Mouse (Mus musculus) neural tube, embryonic 14.5 days (tissue): ENCODE results near the gene Crygb. TPM values are rescaled to one million over a fixed set of nuclear protein-coding genes. Genes with fewer than 3 reads are reported as not detected.

Experiments
- ATAC-seq: fragments of 200-750 bp; cut with Nextera tagmentation; 2 replicates; pipeline ENCODE4 v1.8.0; 2017; ENCODE audit warnings: low read depth, mild to moderate bottlenecking, moderate TSS enrichment, moderate library complexity
- H3K27ac ChIP-seq: fragments of 300-500 bp; sonication (generic); 2 replicates; pipeline ENCODE4 v1.5.1; 2014; ENCODE audit warnings: low read depth, mild to moderate bottlenecking, control low read depth, low read length, moderate library complexity, mixed read lengths
- H3K27me3 ChIP-seq: fragments of 300-500 bp; sonication (generic); 2 replicates; pipeline ENCODE4 v1.6.1; 2014; ENCODE audit warnings: low read length; ENCODE audit not compliant: control insufficient read depth, insufficient read depth
- H3K36me3 ChIP-seq: fragments of 300-500 bp; sonication (generic); 2 replicates; pipeline ENCODE4 v1.6.1; 2014; ENCODE audit warnings: low read length, mixed read lengths; ENCODE audit not compliant: control insufficient read depth, insufficient read depth
- H3K4me1 ChIP-seq: fragments of 300-500 bp; sonication (generic); 2 replicates; pipeline ENCODE4 v1.6.1; 2014; ENCODE audit warnings: low read length; ENCODE audit not compliant: control insufficient read depth, insufficient read depth
- H3K4me2 ChIP-seq: fragments of 300-500 bp; sonication (generic); 2 replicates; pipeline ENCODE4 v1.6.1; 2014; ENCODE audit warnings: mild to moderate bottlenecking, low read depth, low read length, control low read depth
- H3K4me3 ChIP-seq: fragments of 300-500 bp; sonication (generic); 2 replicates; pipeline ENCODE4 v1.5.1; 2014; ENCODE audit warnings: low read depth, low read length, control low read depth, mixed read lengths
- H3K9ac ChIP-seq: fragments of 300-500 bp; sonication (generic); replicated peaks from 2 replicates; pipeline ENCODE4 v1.6.1; 2014; ENCODE audit warnings: low read depth, mild to moderate bottlenecking, control low read depth, low read length, mixed read lengths
- H3K9me3 ChIP-seq: fragments of 300-500 bp; sonication (generic); 2 replicates; pipeline ENCODE4 v1.6.1; 2016; ENCODE audit warnings: low read length; ENCODE audit not compliant: control insufficient read depth
- WGBS: fragments of 180-500 bp; shearing (Covaris S2); extraction: QIAGEN DNeasy Blood & Tissue Kit; methylation state at CpG from one replicate; pipeline ENCODE4 v1.1.7; 2014; 5-methylcytosine and 5-hydroxymethylcytosine counted together
- polyA plus RNA-seq: library from polyadenylated mRNA; unstranded; fragments of >200 nt; fragmentation: Nextera tagmentation; extraction: Ambion mirVana; gene quantifications from 2 replicates; pipeline ENCODE4 v1.2.1, GENCODE M21; 2014

Crygb gene
- polyA plus RNA-seq, result 0.68 and 1.1 TPM in 2 replicates

DNA sequence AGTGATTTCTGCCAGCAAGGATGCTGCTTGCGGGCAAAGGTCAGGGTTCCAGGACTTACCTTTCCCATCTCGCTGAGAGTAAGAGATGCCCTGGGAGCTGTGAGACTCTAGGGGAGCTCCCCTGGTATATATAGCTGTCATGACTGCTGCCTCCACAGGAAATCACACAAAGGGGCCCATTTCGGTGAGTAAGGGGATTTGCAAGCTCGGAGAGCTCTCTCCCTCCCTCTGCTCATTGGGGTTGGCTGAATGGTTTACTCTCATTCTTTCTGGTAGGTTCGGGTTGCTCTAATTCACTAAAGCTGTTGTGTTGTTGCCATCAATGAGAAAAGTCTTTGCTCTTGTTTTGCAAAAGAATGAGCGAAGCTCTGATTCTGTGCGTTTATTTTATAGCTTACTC lies at the start of gene Crygb:
TSS of gene Crygb (minus strand) at position 101 of the 400 bp plus-strand sequence.
- Histone ChIP-seq H3K4me1 (no peaks in the 10 kb centered on the region), H3K36me3 (no peaks in the 10 kb centered on the region), H3K27ac (no peak within 1 kb of the TSS), H3K9ac (no peak within 1 kb of the TSS), H3K4me2 (no peak within 1 kb of the TSS), H3K4me3 (no peak within 1 kb of the TSS), H3K9me3 (no peaks in the 10 kb centered on the region), H3K27me3 (no peaks in the 10 kb centered on the region)
- ATAC-seq, result no peak
- 27% methylated on average over 7 of the region's 7 CpGs for WGBS

DNA sequence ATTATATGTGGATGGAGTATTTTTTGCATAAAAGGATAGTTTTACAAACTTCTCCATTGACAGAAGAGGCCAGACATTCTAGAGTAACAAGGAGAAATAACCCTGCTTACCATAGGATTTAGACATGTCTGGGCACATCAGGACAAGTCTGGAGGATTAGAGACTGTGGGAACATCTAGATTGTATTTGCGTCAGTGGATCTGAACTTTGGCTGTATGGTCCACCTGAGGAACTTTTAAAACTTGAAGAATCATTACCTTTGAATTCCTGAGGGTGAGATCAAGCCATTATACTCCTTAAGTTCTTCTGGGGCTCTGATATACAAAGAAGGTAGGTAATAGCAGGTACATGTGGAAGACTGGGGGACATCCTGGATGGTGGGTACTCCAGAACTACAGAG lies 49.6 kb upstream of the Crygb start:
- H3K4me2 ChIP-seq, result no peak overlapping the region
- no peak for ATAC-seq
- H3K4me1 ChIP-seq, result no peaks in the 10 kb centered on the region
- no peaks in the 10 kb centered on the region for H3K27me3 ChIP-seq
- no peaks in the 10 kb centered on the region for H3K9me3 ChIP-seq
- WGBS, result 89% methylated on average over 1 of the region's 1 CpGs
- no peak overlapping the region for H3K27ac ChIP-seq
- no peak overlapping the region for H3K4me3 ChIP-seq
- no peaks in the 10 kb centered on the region for H3K36me3 ChIP-seq
- no peak overlapping the region for H3K9ac ChIP-seq

DNA sequence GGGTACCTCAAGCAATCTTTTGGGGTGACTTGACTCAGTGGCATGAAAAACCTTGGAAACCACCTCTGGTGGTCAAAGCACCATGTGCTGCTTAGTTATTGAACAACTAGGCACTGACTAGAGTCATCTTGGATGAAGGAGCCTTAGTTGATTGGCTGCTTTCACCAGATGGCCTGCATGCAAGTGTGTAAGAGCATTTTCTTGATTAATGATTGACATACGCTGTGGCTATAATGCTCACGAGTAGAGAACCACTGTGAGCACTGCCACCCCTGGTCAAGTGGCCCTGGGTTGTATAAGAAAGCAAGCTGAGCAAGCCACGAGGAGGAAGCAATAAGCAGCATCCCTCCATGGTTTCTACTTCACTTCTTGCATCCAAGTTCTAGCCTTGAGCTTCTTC lies 48.1 kb upstream of the Crygb start:
- no peak for ATAC-seq
- no peaks in the 10 kb centered on the region for H3K27me3 ChIP-seq
- WGBS, result 84% methylated on average over 3 of the region's 3 CpGs
- H3K4me3 ChIP-seq, result no peak overlapping the region
- H3K4me1 ChIP-seq, result no peaks in the 10 kb centered on the region
- no peak overlapping the region for H3K4me2 ChIP-seq
- no peak overlapping the region for H3K27ac ChIP-seq
- no peak overlapping the region for H3K9ac ChIP-seq
- no peaks in the 10 kb centered on the region for H3K9me3 ChIP-seq
- no peaks in the 10 kb centered on the region for H3K36me3 ChIP-seq

DNA sequence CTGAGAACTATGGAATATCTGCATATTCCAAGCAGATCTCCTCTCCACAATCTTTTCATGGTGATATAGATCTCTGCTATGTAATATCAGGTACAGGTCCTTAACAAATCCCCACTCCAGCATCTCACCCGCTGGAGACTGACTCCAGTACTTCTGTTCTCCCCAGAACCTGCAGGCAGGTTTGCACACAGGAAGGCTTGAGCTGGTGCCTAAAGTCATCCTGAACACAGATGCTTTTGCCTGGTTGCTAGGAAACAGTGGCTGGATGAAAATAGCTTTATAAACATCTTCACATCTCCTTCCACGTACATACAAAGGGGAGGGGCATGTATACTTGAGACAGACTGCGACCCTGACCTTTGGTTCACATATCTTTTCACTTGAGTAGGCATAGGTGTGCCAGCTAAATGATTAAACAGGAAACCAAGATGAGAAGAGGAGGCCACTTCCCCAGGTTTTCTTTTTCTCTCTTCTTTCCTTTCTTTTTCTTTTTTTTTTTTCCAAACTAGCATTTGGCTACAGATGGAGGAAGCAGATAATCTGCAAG lies 47.6 kb upstream of the Crygb start:
- no peak for ATAC-seq
- H3K4me2 ChIP-seq, result no peak overlapping the region

DNA sequence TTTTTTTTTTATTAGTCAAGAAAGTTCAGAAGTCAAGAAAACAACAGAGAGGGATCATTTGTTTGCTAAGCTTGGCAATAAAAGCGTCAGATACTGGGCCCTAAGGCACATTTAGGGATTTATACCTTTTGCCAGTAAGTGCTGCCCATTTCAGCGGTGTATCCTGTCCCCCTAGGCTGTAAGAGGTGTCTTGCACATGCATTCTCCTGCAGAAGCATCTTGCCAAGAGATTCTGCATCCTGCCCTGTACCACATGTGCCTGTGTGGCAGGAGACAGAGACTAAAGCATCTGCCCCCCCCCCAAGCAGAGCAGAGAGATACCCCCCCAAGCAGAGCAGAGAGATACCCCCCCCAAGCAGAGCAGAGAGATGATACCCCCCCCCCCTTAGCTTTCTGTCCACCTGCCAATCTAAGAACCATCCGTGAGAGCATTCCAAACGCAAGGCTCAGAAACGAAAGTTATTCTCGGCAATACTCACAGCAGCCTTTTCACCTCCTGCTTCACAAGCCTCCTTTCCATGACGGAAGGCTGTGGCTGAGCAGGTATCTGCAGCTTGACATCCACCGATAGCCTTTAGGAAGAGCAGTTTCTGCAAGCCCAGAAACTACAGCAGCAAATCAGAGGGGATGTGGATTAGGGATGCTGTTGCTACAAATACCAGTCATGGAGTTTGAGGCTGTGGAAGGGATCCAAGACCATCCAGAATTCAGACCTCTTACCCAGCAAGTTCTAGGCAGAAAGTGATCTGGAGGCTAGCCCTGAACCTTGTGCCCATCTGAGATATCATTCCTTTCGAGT lies 40.7 kb upstream of the Crygb start, which contains the start of gene D630023F18Rik:
TSS of gene D630023F18Rik (minus strand) at position 641 of the 799 bp plus-strand sequence.
- peak within 1 kb of the TSS; percentile 31; the same call in 1 of the 2 replicates for H3K4me2 ChIP-seq
- no peak for ATAC-seq
- 0 out of 2 replicates have a peak within 1 kb of the TSS, but pooled peaks have one; percentile 28 for H3K9ac ChIP-seq
- H3K4me1 ChIP-seq, result no peaks in the 10 kb centered on the region
- 26% methylated on average over 9 of the region's 9 CpGs for WGBS
- no peaks in the 10 kb centered on the region for H3K9me3 ChIP-seq
- H3K27ac ChIP-seq, result no peak within 1 kb of the TSS
- no peaks in the 10 kb centered on the region for H3K36me3 ChIP-seq
- no peaks in the 10 kb centered on the region for H3K27me3 ChIP-seq
- H3K4me3 ChIP-seq, result peak within 1 kb of the TSS; percentile 19; the same call in 1 of the 2 replicates

More for the DNA sequence above, 47.6 kb upstream of the Crygb start:
- Histone ChIP-seq H3K4me3 (no peak overlapping the region), H3K9me3 (no peaks in the 10 kb centered on the region), H3K4me1 (no peaks in the 10 kb centered on the region), H3K36me3 (no peaks in the 10 kb centered on the region), H3K27ac (no peak overlapping the region), H3K9ac (no peak overlapping the region), H3K27me3 (no peaks in the 10 kb centered on the region)
- WGBS, result 78% methylated on average over 3 of the region's 3 CpGs

DNA sequence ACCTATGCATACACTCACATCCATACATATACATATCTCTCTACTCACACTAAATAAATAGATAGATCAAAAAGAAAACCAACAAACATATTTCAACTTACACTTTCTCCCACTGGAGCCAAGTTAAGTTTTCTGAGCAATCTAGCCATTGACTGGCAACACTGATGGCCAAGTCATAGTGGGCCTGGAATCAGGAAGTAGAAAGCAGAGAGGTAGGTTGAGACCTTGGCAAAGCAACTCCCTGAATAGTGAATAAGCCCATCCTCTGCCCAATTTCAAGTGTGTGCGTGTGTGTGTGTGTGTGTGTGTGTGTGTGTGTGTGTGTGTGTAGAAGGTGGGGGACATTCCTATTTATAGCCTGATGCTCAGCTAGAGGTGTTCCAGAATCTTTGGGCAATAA lies 37.4 kb upstream of the Crygb start, which contains the start of gene Gm28845:
TSS of gene Gm28845 (minus strand) at position 121 of the 400 bp plus-strand sequence.
- no peak within 1 kb of the TSS for H3K27ac ChIP-seq
- H3K4me3 ChIP-seq, result no peak within 1 kb of the TSS
- H3K9me3 ChIP-seq, result no peaks in the 10 kb centered on the region
- H3K4me2 ChIP-seq, result no peak within 1 kb of the TSS
- no peaks in the 10 kb centered on the region for H3K36me3 ChIP-seq
- no peak for ATAC-seq
- WGBS, result 93% methylated on average over 1 of the region's 1 CpGs
- no peaks in the 10 kb centered on the region for H3K4me1 ChIP-seq
- H3K27me3 ChIP-seq, result no peaks in the 10 kb centered on the region
- no peak within 1 kb of the TSS for H3K9ac ChIP-seq

DNA sequence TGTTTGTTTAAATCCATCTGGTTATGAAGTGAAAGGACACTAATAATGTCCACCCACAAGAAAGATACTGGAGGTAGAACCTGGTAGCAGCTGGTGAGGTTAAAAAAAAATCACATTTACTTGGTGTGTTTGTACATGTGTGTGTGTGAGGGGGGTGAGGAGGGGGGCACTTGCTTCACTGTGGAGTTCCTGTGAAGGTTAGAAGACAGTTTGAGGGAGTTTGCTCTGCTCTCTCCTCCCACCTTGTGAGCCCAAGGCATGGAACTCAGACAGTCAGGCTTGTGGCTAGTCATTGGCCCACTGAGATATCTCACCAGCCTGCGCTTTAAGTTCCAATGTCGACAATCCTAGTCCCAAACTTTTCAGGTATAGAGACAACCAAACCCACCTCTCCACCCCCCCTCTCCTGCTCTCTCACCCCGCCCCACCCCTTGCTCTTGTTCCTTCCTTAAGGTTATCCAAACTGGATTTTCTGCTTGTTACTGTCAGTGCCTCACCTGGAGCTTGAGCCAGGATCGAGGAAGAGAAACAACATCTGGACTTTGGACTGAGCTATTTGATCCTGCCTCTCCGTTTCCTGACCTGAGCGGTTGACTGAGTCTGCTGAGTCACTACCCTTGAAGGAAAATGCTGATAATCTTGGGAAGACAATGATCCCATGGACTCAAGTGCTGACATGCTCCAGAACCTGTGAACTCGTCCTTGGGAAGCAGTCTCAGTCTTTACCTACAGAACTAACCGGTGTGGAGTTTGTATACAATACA lies 36.2 kb upstream of the Crygb start:
- H3K9me3 ChIP-seq, result no peaks in the 10 kb centered on the region
- H3K27me3 ChIP-seq, result no peaks in the 10 kb centered on the region
- no peaks in the 10 kb centered on the region for H3K4me1 ChIP-seq
- H3K27ac ChIP-seq, result no peak overlapping the region
- H3K9ac ChIP-seq, result no peak overlapping the region
- H3K36me3 ChIP-seq, result no peaks in the 10 kb centered on the region
- H3K4me2 ChIP-seq, result no peak overlapping the region
- H3K4me3 ChIP-seq, result no peak overlapping the region
- WGBS, result 84% methylated on average over 8 of the region's 8 CpGs
- no peak for ATAC-seq

DNA sequence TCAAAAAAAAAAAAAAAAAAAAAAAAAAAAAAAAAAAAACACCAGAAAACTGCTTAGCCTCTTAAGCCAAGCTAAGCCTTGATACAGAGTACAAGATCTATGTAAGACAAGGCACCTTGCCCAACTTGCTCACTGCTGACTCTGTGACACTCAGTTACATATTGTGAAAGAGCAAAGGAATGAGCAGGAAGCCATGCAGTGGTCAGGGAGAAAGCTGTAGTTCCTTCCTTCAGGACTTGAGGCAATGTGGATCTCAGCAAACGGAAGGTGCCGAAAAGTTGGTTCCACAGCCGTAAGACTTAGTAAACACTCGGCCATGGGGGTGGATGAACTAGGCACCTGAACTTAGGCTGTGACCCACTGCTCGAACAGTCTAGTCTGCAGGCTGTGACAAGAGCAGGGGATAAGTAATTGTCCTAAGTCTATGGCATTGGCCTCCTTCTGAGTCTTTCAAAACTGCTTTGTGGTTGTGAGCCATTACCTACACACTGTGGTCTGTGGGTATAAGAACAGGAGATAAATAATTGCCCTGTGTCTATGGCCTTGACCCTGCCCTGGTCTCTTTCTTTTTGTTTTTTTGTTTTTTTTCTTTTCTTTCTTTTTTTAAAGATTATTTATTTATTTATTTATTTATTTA lies 31.6 kb upstream of the Crygb start:
- no peak for ATAC-seq

More for the DNA sequence above, 31.6 kb upstream of the Crygb start:
- Histone ChIP-seq H3K9ac (no peak overlapping the region), H3K27me3 (no peaks in the 10 kb centered on the region), H3K27ac (no peak overlapping the region), H3K9me3 (no peaks in the 10 kb centered on the region), H3K4me2 (no peak overlapping the region), H3K4me1 (no peaks in the 10 kb centered on the region), H3K4me3 (no peak overlapping the region), H3K36me3 (no peaks in the 10 kb centered on the region)
- WGBS, result 85% methylated on average over 5 of the region's 5 CpGs
